Mouse (Mus musculus): ENCODE measurements around the gene Vav2.

- TF ChIP-seq CTCF (IDR thresholded peaks at IDR 0.05; ENCODE audit: borderline replicate concordance, control insufficient read depth, extremely low read depth, insufficient read depth, low read length, poor library complexity) (no peak), POLR2A (IDR thresholded peaks at IDR 0.05; ENCODE audit: control insufficient read depth, extremely low read depth, insufficient read depth, low read length, poor library complexity) (no peak)
These were observed 55.4 kb downstream of the Vav2 start for GRCm38 (mm10) chr2:27371450-27371849.

All from thymus, adult 2 months (tissue).